Mouse (Mus musculus) MEL (cell line): ENCODE data around the gene Wdr5. TPM values are rescaled to one million over a fixed set of nuclear protein-coding genes. Genes with fewer than 3 reads are reported as not detected.

Source experiments
- DNase-seq: peaks from one replicate; pipeline ENCODE4 v3.0.0; 2011; ENCODE audit warnings: low read depth, low spot score
- H3K27ac ChIP-seq: 2 replicates; pipeline ENCODE4 v1.5.1; 2012; ENCODE audit warnings: low read depth, mild to moderate bottlenecking, control low read depth, low read length, moderate library complexity; ENCODE audit not compliant: control insufficient read depth
- H3K27me3 ChIP-seq, 2 experiments: fragments of 150-350 bp in 1 of 2; sonication (generic) in 1 of 2; 2 replicates each; pipeline ENCODE4 v1.6.1; 2012; ENCODE audit warnings: low read length in 2 of 2, mild to moderate bottlenecking in 2 of 2, improper control_type of control experiment in 1 of 2, moderate library complexity in 1 of 2; ENCODE audit not compliant: insufficient read depth in 2 of 2, control insufficient read depth in 1 of 2
- H3K36me3 ChIP-seq, 2 experiments: 2 replicates each; pipeline ENCODE4 v1.6.1; 2012 to 2014; ENCODE audit warnings: low read length in 2 of 2, improper control_type of control experiment in 1 of 2, inconsistent platforms in 1 of 2, mild to moderate bottlenecking in 1 of 2; ENCODE audit not compliant: insufficient read depth in 2 of 2, control insufficient read depth in 1 of 2
- H3K4me1 ChIP-seq, 2 experiments: fragments of 150-350 bp in 1 of 2; sonication (generic) in 1 of 2; 2 replicates each; pipeline ENCODE4 v1.6.1; 2012; ENCODE audit warnings: low read length in 2 of 2, improper control_type of control experiment in 1 of 2, mild to moderate bottlenecking in 1 of 2; ENCODE audit not compliant: insufficient read depth in 2 of 2, control insufficient read depth in 1 of 2
- H3K4me3 ChIP-seq, 2 experiments: fragments of 150-350 bp in 1 of 2; sonication (generic) in 1 of 2; 2 replicates each; pipeline ENCODE4 v1.5.1; 2012; ENCODE audit warnings: low read depth in 2 of 2, low read length in 2 of 2, mild to moderate bottlenecking in 2 of 2, moderate library complexity in 2 of 2, control low read depth in 1 of 2, improper control_type of control experiment in 1 of 2; ENCODE audit not compliant: control insufficient read depth in 1 of 2, insufficient read depth in 1 of 2
- H3K79me2 ChIP-seq: 2 replicates; pipeline ENCODE4 v1.6.1; 2012; ENCODE audit warnings: mild to moderate bottlenecking, low read length, moderate library complexity; ENCODE audit not compliant: control insufficient read depth, poor library complexity, insufficient read depth
- H3K9ac ChIP-seq: 2 replicates; pipeline ENCODE4 v1.6.1; 2012; ENCODE audit warnings: low read depth, mild to moderate bottlenecking, control low read depth, low read length, moderate library complexity; ENCODE audit not compliant: control insufficient read depth, poor library complexity, severe bottlenecking
- H3K9me3 ChIP-seq: fragments of 150-350 bp; sonication (generic); replicated peaks from 2 replicates; pipeline ENCODE4 v1.6.1; 2012; ENCODE audit warnings: mild to moderate bottlenecking, low read length, improper control_type of control experiment, moderate library complexity; ENCODE audit not compliant: insufficient read depth
- CHD2 ChIP-seq: IDR thresholded peaks from 2 replicates; pipeline ENCODE4 v1.6.1; 2011; ENCODE audit warnings: low read length, improper control_type of control experiment
- E2F4 ChIP-seq: IDR thresholded peaks from 2 replicates; pipeline ENCODE4 v1.6.1; 2011; ENCODE audit warnings: low read depth, low read length, improper control_type of control experiment, borderline replicate concordance
- ELF1 ChIP-seq: IDR thresholded peaks from 2 replicates; pipeline ENCODE4 v1.6.1; 2014; ENCODE audit warnings: low read depth, mild to moderate bottlenecking, inconsistent platforms, low read length, improper control_type of control experiment, moderate library complexity
- EP300 ChIP-seq, 2 experiments: IDR thresholded peaks; 2 replicates each; pipeline ENCODE4 v1.6.1; 2011; ENCODE audit warnings: improper control_type of control experiment in 2 of 2, low read length in 2 of 2, low read depth in 1 of 2, mild to moderate bottlenecking in 1 of 2
- ETS1 ChIP-seq: IDR thresholded peaks from 2 replicates; pipeline ENCODE4 v1.6.1; 2012; ENCODE audit warnings: low read depth, mild to moderate bottlenecking, inconsistent platforms, low read length, improper control_type of control experiment, moderate library complexity
- GATA1 ChIP-seq: IDR thresholded peaks from 2 replicates; pipeline ENCODE4 v1.6.1; 2011; ENCODE audit warnings: low read depth, low read length, improper control_type of control experiment
- KAT2A ChIP-seq: conservative IDR thresholded peaks from 2 replicates; pipeline ENCODE4 v1.6.1; 2012; ENCODE audit warnings: low read depth, low read length, improper control_type of control experiment, inconsistent platforms
- MAZ ChIP-seq: IDR thresholded peaks from 2 replicates; pipeline ENCODE4 v1.6.1; 2012; ENCODE audit warnings: low read depth, mild to moderate bottlenecking, inconsistent platforms, low read length, improper control_type of control experiment
- MEF2A ChIP-seq: IDR thresholded peaks from 2 replicates; pipeline ENCODE4 v1.6.1; 2014; ENCODE audit warnings: low read depth, mild to moderate bottlenecking, inconsistent platforms, low read length, improper control_type of control experiment; ENCODE audit not compliant: poor library complexity, insufficient replicate concordance, severe bottlenecking; ENCODE audit errors: extremely low read depth
- MXI1 ChIP-seq: IDR thresholded peaks from 2 replicates; pipeline ENCODE4 v1.6.1; 2011; ENCODE audit warnings: mild to moderate bottlenecking, low read depth, low read length, improper control_type of control experiment
- NELFE ChIP-seq: IDR thresholded peaks from 2 replicates; pipeline ENCODE4 v1.6.1; 2011; ENCODE audit warnings: low read depth, low read length, improper control_type of control experiment
- NRF1 ChIP-seq: IDR thresholded peaks from 2 replicates; pipeline ENCODE4 v1.6.1; 2014; ENCODE audit warnings: low read depth, mild to moderate bottlenecking, inconsistent platforms, low read length, improper control_type of control experiment, moderate library complexity; ENCODE audit not compliant: poor library complexity, insufficient read depth, severe bottlenecking
- POLR2AphosphoS2 ChIP-seq: IDR thresholded peaks from 2 replicates; pipeline ENCODE4 v1.6.1; 2011; ENCODE audit warnings: low read length, improper control_type of control experiment
- RAD21 ChIP-seq: IDR thresholded peaks from 2 replicates; pipeline ENCODE4 v1.6.1; 2011; ENCODE audit warnings: mild to moderate bottlenecking, low read depth, low read length, improper control_type of control experiment
- SIN3A ChIP-seq: IDR thresholded peaks from 2 replicates; pipeline ENCODE4 v1.6.1; 2012; ENCODE audit warnings: low read length, improper control_type of control experiment, inconsistent platforms
- SMC3 ChIP-seq: IDR thresholded peaks from 2 replicates; pipeline ENCODE4 v1.6.1; 2011; ENCODE audit warnings: low read depth, low read length, improper control_type of control experiment
- TCF12 ChIP-seq: IDR thresholded peaks from 2 replicates; pipeline ENCODE4 v1.6.1; 2014; ENCODE audit warnings: low read depth, mild to moderate bottlenecking, inconsistent platforms, low read length, improper control_type of control experiment, moderate library complexity
- USF2 ChIP-seq, 2 experiments: IDR thresholded peaks; 2 replicates each; pipeline ENCODE4 v1.6.1; 2011 to 2012; ENCODE audit warnings: improper control_type of control experiment in 2 of 2, low read length in 2 of 2, borderline replicate concordance in 1 of 2, inconsistent platforms in 1 of 2, low read depth in 1 of 2, mild to moderate bottlenecking in 1 of 2; ENCODE audit not compliant: insufficient read depth in 1 of 2
- ZKSCAN1 ChIP-seq: IDR thresholded peaks from 2 replicates; pipeline ENCODE4 v1.6.1; 2012; ENCODE audit warnings: low read depth, mild to moderate bottlenecking, inconsistent platforms, low read length, improper control_type of control experiment, moderate library complexity
- polyA plus RNA-seq, 2 experiments: library from polyadenylated mRNA; stranded (reverse) in 1 of 2; unstranded in 1 of 2; fragments of >175 nt in 1 of 2; fragments of >200 nt in 1 of 2; gene quantifications; 2 replicates each; pipeline versions ENCODE4 v1.2.1 to v1.2.4; 2012; ENCODE audit warnings: low replicate concordance in 2 of 2, low read depth in 1 of 2; ENCODE audit not compliant: insufficient read length in 2 of 2, insufficient read depth in 1 of 2, missing spikeins in 1 of 2
- total RNA-seq: library from RNA; depleted of rRNA; stranded (reverse); fragments of 300-350 nt; gene quantifications from 2 replicates; pipeline ENCODE4 v1.2.3, GENCODE M21; 2012

Gene Wdr5
- total and polyA plus RNA-seq, 3 experiments: 78.3 to 96.9 TPM; not detected in 1

DNA sequence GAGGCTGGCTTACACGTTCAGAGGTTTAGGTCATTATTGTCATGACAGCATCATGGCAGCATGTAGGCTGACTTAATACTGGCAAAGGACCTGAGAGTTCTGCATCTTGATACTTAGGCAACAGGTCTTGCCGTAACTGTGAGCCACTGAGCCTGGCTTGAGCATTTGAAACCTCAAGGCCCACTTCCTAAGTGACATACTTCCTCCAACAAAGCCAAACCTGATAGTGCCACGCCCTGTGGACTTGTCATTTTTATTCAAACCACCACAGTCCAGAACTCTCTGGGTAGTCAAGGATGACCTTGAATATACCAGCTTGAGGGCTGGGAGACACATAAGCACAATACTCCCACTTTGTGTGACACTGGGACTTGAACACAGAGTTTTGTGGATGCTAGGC lies 2.0 kb upstream of the Wdr5 start:
- DNase-seq: peak; percentile 32
- H3K27ac ChIP-seq: no peak overlapping the region
- H3K36me3 ChIP-seq: peaks cover 0 to 18% of the 10 kb centered on the region in 2 experiments; a peak in 2 of 4 replicates
- H3K9me3 ChIP-seq: no peaks in the 10 kb centered on the region
- H3K27me3 ChIP-seq: no peaks in the 10 kb centered on the region
- no peak overlapping the region for H3K4me3 ChIP-seq
- no peak overlapping the region for H3K9ac ChIP-seq
- no peak for TF ChIP-seq GATA1
- no peak for TF ChIP-seq RAD21
- no peak for TF ChIP-seq E2F4
- no peak for TF ChIP-seq NRF1
- TF ChIP-seq ZKSCAN1: no peak
- TF ChIP-seq CHD2: no peak
- TF ChIP-seq ETS1: no peak
- no peak for TF ChIP-seq KAT2A
- TF ChIP-seq MAZ: no peak
- TF ChIP-seq MEF2A: no peak
- no peak for TF ChIP-seq SIN3A
- TF ChIP-seq TCF12: no peak
- TF ChIP-seq USF2 (IDR thresholded peaks at IDR 0.05; ENCODE audit: borderline replicate concordance in 1 of 2, insufficient read depth in 1 of 2, low read depth in 1 of 2, low read length in 2 of 2): no peak
- peaks cover 7 to 41% of the 10 kb centered on the region in 2 experiments for H3K4me1 ChIP-seq
- H3K79me2 ChIP-seq: peaks cover 26% of the 10 kb centered on the region

DNA sequence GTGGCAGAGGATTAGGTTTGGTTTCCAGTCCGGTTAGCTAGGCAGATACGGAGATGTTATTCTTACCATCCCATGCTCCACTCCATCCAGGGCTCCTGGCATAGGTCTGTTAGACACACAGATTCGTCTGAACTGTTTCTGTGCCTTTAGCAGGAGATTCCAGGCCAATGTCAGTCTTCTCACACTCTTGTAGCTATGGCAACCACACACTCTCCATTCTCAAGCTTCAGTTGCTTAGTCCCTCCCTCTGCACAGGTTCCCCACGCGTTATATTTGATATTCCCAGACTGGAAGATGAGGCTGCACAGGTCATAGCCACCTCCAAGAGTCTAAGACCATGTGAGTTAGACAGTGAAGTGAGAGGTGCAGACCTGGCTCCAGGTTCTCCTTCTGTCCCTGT lies 1.1 kb upstream of the Wdr5 start:
- H3K9ac ChIP-seq: peak overlapping the region; percentile 83
- H3K36me3 ChIP-seq: peaks cover 2 to 9% of the 10 kb centered on the region in 2 experiments
- H3K4me1 ChIP-seq: peaks cover 2 to 32% of the 10 kb centered on the region in 2 experiments; a peak in 3 of 4 replicates
- no peaks in the 10 kb centered on the region for H3K27me3 ChIP-seq
- H3K4me3 ChIP-seq: peak overlapping the region in 1 of 2 experiments; percentile 81; a peak in 1 of 4 replicates
- H3K9me3 ChIP-seq: no peaks in the 10 kb centered on the region
- H3K27ac ChIP-seq: peak overlapping the region; percentile 81; the same call in 1 of the 2 replicates
- peaks cover 32% of the 10 kb centered on the region for H3K79me2 ChIP-seq
- no peak for DNase-seq
- TF ChIP-seq ELF1 (no peak), POLR2AphosphoS2 (no peak), MXI1 (no peak), NELFE (no peak), SMC3 (no peak), EP300 (IDR thresholded peaks at IDR 0.05; ENCODE audit: low read depth in 1 of 2, low read length in 2 of 2) (no peak), CHD2 (no peak)
- TF ChIP-seq, all 39 proteins: peak for 0
